Mouse (Mus musculus) cerebellum, postnatal 25 days (tissue): ENCODE measurements at regions not wholly inside any gene's neighbourhood (a gene's known extent, or its start where the extent isn't known, plus 50 kb on each side); places are given as distances from the start of the nearest gene placed in this dataset.

Experiments used
- DNase-seq, 2 experiments: peaks; one replicate each; pipeline ENCODE4 v3.0.0; 2021; ENCODE audit warnings: mixed read lengths in 2 of 2

GRCm38 (mm10) chr4:35417866-35418265, 191.9 kb upstream of the C9orf72 start:
- DNase-seq: peak; percentile 19 to 48

GRCm38 (mm10) chr4:35413488-35413887, 187.5 kb upstream of the C9orf72 start:
- DNase-seq: no peak

- no peak for DNase-seq
These were observed 179.5 kb upstream of the C9orf72 start for GRCm38 (mm10) chr4:35405301-35406006.

GRCm38 (mm10) chr4:35404068-35404467, 178.1 kb upstream of the C9orf72 start:
- no peak for DNase-seq

GRCm38 (mm10) chr4:35403594-35403993, 177.6 kb upstream of the C9orf72 start:
- no peak for DNase-seq

GRCm38 (mm10) chr4:35402376-35403133, 176.6 kb upstream of the C9orf72 start:
- no peak for DNase-seq

GRCm38 (mm10) chr4:35401783-35402182, 175.8 kb upstream of the C9orf72 start:
- DNase-seq: no peak

GRCm38 (mm10) chr4:35400511-35400910, 174.5 kb upstream of the C9orf72 start:
- no peak for DNase-seq

- DNase-seq: no peak
These were observed 169.6 kb upstream of the C9orf72 start for GRCm38 (mm10) chr4:35395583-35395877.

- DNase-seq: no peak
These were observed 169.0 kb upstream of the C9orf72 start for GRCm38 (mm10) chr4:35394821-35395582.

- no peak for DNase-seq
These were observed 149.8 kb upstream of the C9orf72 start for GRCm38 (mm10) chr4:35375791-35376190.

- DNase-seq: no peak
These were observed 147.4 kb upstream of the C9orf72 start for GRCm38 (mm10) chr4:35373213-35373860.

- DNase-seq: peak; percentile 79 to 87
These were observed 146.7 kb upstream of the C9orf72 start for GRCm38 (mm10) chr4:35372528-35373212.

- peak; percentile 50 to 68 for DNase-seq
These were observed 138.2 kb upstream of the C9orf72 start for GRCm38 (mm10) chr4:35364161-35364560.

GRCm38 (mm10) chr4:35362176-35362575, 136.2 kb upstream of the C9orf72 start:
- no peak for DNase-seq

GRCm38 (mm10) chr4:35359376-35359775, 133.4 kb upstream of the C9orf72 start:
- no peak for DNase-seq

- DNase-seq: no peak
These were observed 131.1 kb upstream of the C9orf72 start for GRCm38 (mm10) chr4:35356904-35357563.

- DNase-seq: no peak
These were observed 130.1 kb upstream of the C9orf72 start for GRCm38 (mm10) chr4:35356051-35356450.

- no peak for DNase-seq
These were observed 128.1 kb upstream of the C9orf72 start for GRCm38 (mm10) chr4:35354046-35354445.

GRCm38 (mm10) chr4:35352606-35353005, 126.6 kb upstream of the C9orf72 start:
- no peak for DNase-seq

GRCm38 (mm10) chr4:35350465-35350864, 124.5 kb upstream of the C9orf72 start:
- DNase-seq: no peak

- DNase-seq: no peak
These were observed 121.6 kb upstream of the C9orf72 start for GRCm38 (mm10) chr4:35347609-35348008.
